Mouse (Mus musculus) liver, embryonic 15.5 days (tissue): Measurements from ENCODE around the gene Gm17660. TPM values are rescaled to one million over a fixed set of nuclear protein-coding genes. Genes with fewer than 3 reads are reported as not detected.

Source experiments
- ATAC-seq: fragments of 200-750 bp; cut with Nextera tagmentation; 2 replicates; pipeline ENCODE4 v1.8.0; 2017; ENCODE audit warnings: moderate number of reproducible peaks, mild to moderate bottlenecking, moderate library complexity; ENCODE audit not compliant: insufficient read depth
- H3K27ac ChIP-seq: fragments of 300-500 bp; sonication (generic); replicated peaks from 2 replicates; pipeline ENCODE4 v1.5.1; 2015; ENCODE audit warnings: mild to moderate bottlenecking, inconsistent platforms
- H3K27me3 ChIP-seq: fragments of 300-500 bp; sonication (generic); 2 replicates; pipeline ENCODE4 v1.6.1; 2015; ENCODE audit warnings: mild to moderate bottlenecking, inconsistent platforms
- H3K36me3 ChIP-seq: fragments of 300-500 bp; sonication (generic); replicated peaks from 2 replicates; pipeline ENCODE4 v1.6.1; 2015; ENCODE audit warnings: moderate library complexity, mild to moderate bottlenecking, inconsistent platforms
- H3K4me1 ChIP-seq: fragments of 300-500 bp; sonication (generic); replicated peaks from 2 replicates; pipeline ENCODE4 v1.6.1; 2015; ENCODE audit warnings: inconsistent platforms
- H3K4me2 ChIP-seq: fragments of 300-500 bp; sonication (generic); 2 replicates; pipeline ENCODE4 v1.6.1; 2015; ENCODE audit warnings: moderate library complexity, mild to moderate bottlenecking, inconsistent platforms
- H3K4me3 ChIP-seq: fragments of 300-500 bp; sonication (generic); replicated peaks from 2 replicates; pipeline ENCODE4 v1.5.1; 2015; ENCODE audit warnings: mild to moderate bottlenecking, inconsistent platforms
- H3K9ac ChIP-seq: fragments of 300-500 bp; sonication (generic); 2 replicates; pipeline ENCODE4 v1.6.1; 2015; ENCODE audit warnings: moderate library complexity, mild to moderate bottlenecking, inconsistent platforms
- H3K9me3 ChIP-seq: fragments of 300-500 bp; sonication (generic); replicated peaks from 2 replicates; pipeline ENCODE4 v1.6.1; 2016; ENCODE audit warnings: inconsistent platforms
- WGBS: fragments of 180-500 bp; shearing (Covaris S2); methylation state at CpG from one replicate; pipeline ENCODE4 v1.1.7; 2015; ENCODE audit warnings: mixed read lengths; ENCODE audit not compliant: insufficient replicate concordance; 5-methylcytosine and 5-hydroxymethylcytosine counted together
- polyA plus RNA-seq: library from polyadenylated mRNA; unstranded; fragments of >200 nt; fragmentation: Nextera tagmentation; extraction: Ambion mirVana; gene quantifications from 2 replicates; pipeline ENCODE4 v1.2.1, GENCODE M21; 2015

Gene Gm17660
- polyA plus RNA-seq: not detected in 2 replicates

- Histone ChIP-seq H3K9me3 (no peaks in the 10 kb centered on the region), H3K27ac (no peak within 1 kb of the TSS), H3K9ac (no peak within 1 kb of the TSS), H3K27me3 (peaks cover 43% of the 10 kb centered on the region), H3K4me3 (no peak within 1 kb of the TSS), H3K4me1 (peaks cover 1% of the 10 kb centered on the region; the same call in 1 of the 2 replicates), H3K36me3 (no peaks in the 10 kb centered on the region), H3K4me2 (no peak within 1 kb of the TSS)
- WGBS: 68% methylated on average over 7 of the region's 7 CpGs
- no peak for ATAC-seq
These were observed at the start of gene Gm17660 for GRCm38 (mm10) chr5:104077508-104077907. Gm17660 (minus strand) TSS chr5:104077608.

GRCm38 (mm10) chr5:104126561-104127320 is 49.3 kb upstream of the Gm17660 start:
- no peak for ATAC-seq
- Histone ChIP-seq H3K9me3 (no peaks in the 10 kb centered on the region), H3K4me2 (no peak overlapping the region), H3K4me1 (no peaks in the 10 kb centered on the region), H3K4me3 (no peak overlapping the region), H3K27ac (no peak overlapping the region), H3K27me3 (no peaks in the 10 kb centered on the region), H3K36me3 (no peaks in the 10 kb centered on the region), H3K9ac (no peak overlapping the region)
- 70% methylated on average over 12 of the region's 12 CpGs for WGBS

- H3K4me1 ChIP-seq: no peaks in the 10 kb centered on the region
- no peak overlapping the region for H3K27ac ChIP-seq
- no peak overlapping the region for H3K4me3 ChIP-seq
- no peak overlapping the region for H3K9ac ChIP-seq
- no peak overlapping the region for H3K4me2 ChIP-seq
- no peaks in the 10 kb centered on the region for H3K9me3 ChIP-seq
- no peaks in the 10 kb centered on the region for H3K36me3 ChIP-seq
- WGBS: 59% methylated on average over 6 of the region's 6 CpGs
- no peaks in the 10 kb centered on the region for H3K27me3 ChIP-seq
- ATAC-seq: no peak
These were observed 46.7 kb upstream of the Gm17660 start for GRCm38 (mm10) chr5:104124016-104124658.

GRCm38 (mm10) chr5:104115890-104116289 is 38.5 kb upstream of the Gm17660 start:
- WGBS: 75% methylated on average over 4 of the region's 4 CpGs
- no peak for ATAC-seq
- no peaks in the 10 kb centered on the region for H3K36me3 ChIP-seq
- H3K9ac ChIP-seq: no peak overlapping the region
- no peaks in the 10 kb centered on the region for H3K27me3 ChIP-seq
- H3K27ac ChIP-seq: no peak overlapping the region
- no peak overlapping the region for H3K4me3 ChIP-seq
- H3K4me2 ChIP-seq: no peak overlapping the region
- no peaks in the 10 kb centered on the region for H3K9me3 ChIP-seq
- no peaks in the 10 kb centered on the region for H3K4me1 ChIP-seq

GRCm38 (mm10) chr5:104115118-104115517 is 37.7 kb upstream of the Gm17660 start:
- Histone ChIP-seq H3K4me3 (no peak overlapping the region), H3K9me3 (no peaks in the 10 kb centered on the region), H3K27ac (no peak overlapping the region), H3K4me2 (no peak overlapping the region), H3K9ac (no peak overlapping the region), H3K4me1 (no peaks in the 10 kb centered on the region), H3K36me3 (no peaks in the 10 kb centered on the region), H3K27me3 (no peaks in the 10 kb centered on the region)
- peak; percentile 42; the same call in 1 of the 2 replicates for ATAC-seq
- 42% methylated on average over 14 of the region's 14 CpGs for WGBS

GRCm38 (mm10) chr5:104113491-104114172 is 36.2 kb upstream of the Gm17660 start, which contains the start of gene Sparcl1:
Sparcl1 (minus strand) TSS chr5:104113733.
- Histone ChIP-seq H3K9me3 (no peaks in the 10 kb centered on the region), H3K27me3 (no peaks in the 10 kb centered on the region), H3K27ac (no peak within 1 kb of the TSS), H3K9ac (no peak within 1 kb of the TSS), H3K4me3 (no peak within 1 kb of the TSS), H3K4me1 (no peaks in the 10 kb centered on the region), H3K36me3 (no peaks in the 10 kb centered on the region), H3K4me2 (no peak within 1 kb of the TSS)
- whole genome bisulfite sequencing: 44% methylated on average over 15 of the region's 15 CpGs
- no peak for ATAC-seq

GRCm38 (mm10) chr5:104112511-104112910 is 35.1 kb upstream of the Gm17660 start:
- no peak for ATAC-seq
- Histone ChIP-seq H3K27me3 (no peaks in the 10 kb centered on the region), H3K4me1 (no peaks in the 10 kb centered on the region), H3K27ac (no peak overlapping the region), H3K36me3 (no peaks in the 10 kb centered on the region), H3K9me3 (no peaks in the 10 kb centered on the region), H3K4me2 (no peak overlapping the region), H3K9ac (no peak overlapping the region), H3K4me3 (no peak overlapping the region)
- 12% methylated on average over 5 of the region's 5 CpGs for WGBS

GRCm38 (mm10) chr5:104112016-104112415 is 34.6 kb upstream of the Gm17660 start:
- ATAC-seq: no peak
- WGBS: 7% methylated on average over 9 of the region's 9 CpGs
- Histone ChIP-seq H3K27me3 (no peaks in the 10 kb centered on the region), H3K4me2 (no peak overlapping the region), H3K4me3 (no peak overlapping the region), H3K27ac (no peak overlapping the region), H3K9ac (no peak overlapping the region), H3K36me3 (no peaks in the 10 kb centered on the region), H3K4me1 (no peaks in the 10 kb centered on the region), H3K9me3 (no peaks in the 10 kb centered on the region)

GRCm38 (mm10) chr5:104110171-104110920 is 32.9 kb upstream of the Gm17660 start:
- 33% methylated on average over 9 of the region's 9 CpGs for WGBS
- no peak for ATAC-seq
- Histone ChIP-seq H3K27me3 (no peaks in the 10 kb centered on the region), H3K4me1 (no peaks in the 10 kb centered on the region), H3K9me3 (no peaks in the 10 kb centered on the region), H3K9ac (no peak overlapping the region), H3K4me2 (no peak overlapping the region), H3K4me3 (no peak overlapping the region), H3K27ac (no peak overlapping the region), H3K36me3 (no peaks in the 10 kb centered on the region)

GRCm38 (mm10) chr5:104109516-104109915 is 32.1 kb upstream of the Gm17660 start:
- Histone ChIP-seq H3K9me3 (no peaks in the 10 kb centered on the region), H3K27me3 (no peaks in the 10 kb centered on the region), H3K27ac (no peak overlapping the region), H3K4me1 (no peaks in the 10 kb centered on the region), H3K9ac (no peak overlapping the region), H3K4me3 (no peak overlapping the region), H3K4me2 (no peak overlapping the region), H3K36me3 (no peaks in the 10 kb centered on the region)
- 40% methylated on average over 3 of the region's 3 CpGs for WGBS
- no peak for ATAC-seq
